Mouse (Mus musculus): Measurements from ENCODE around the gene Ugt1a1. TPM values are rescaled to one million over a fixed set of nuclear protein-coding genes. Genes with fewer than 3 reads are reported as not detected.

Ugt1a1 gene
- polyA plus RNA-seq, 2 experiments, result 0.17 TPM; not detected in 1

- H3K9me3 ChIP-seq (ENCODE audit: control insufficient read depth, low read length), result peaks cover 3% of the 10 kb centered on the region
- no peak overlapping the region for H3K4me3 ChIP-seq (ENCODE audit: insufficient read depth in 1 of 2, low read depth in 2 of 2, low read length in 2 of 2)
- no peak overlapping the region for H3K27ac ChIP-seq
- no peak overlapping the region for H3K4me2 ChIP-seq (ENCODE audit: low read depth)
- DNase-seq (ENCODE audit: low read depth in 3 of 3, low spot score in 3 of 3), result no peak
- H3K4me1 ChIP-seq (replicated peaks; ENCODE audit: control insufficient read depth in 2 of 2, insufficient read depth in 2 of 2, low read length in 1 of 2), result peaks cover 0 to 2% of the 10 kb centered on the region in 2 experiments; a peak in 1 of 4 replicates
- H3K36me3 ChIP-seq (replicated peaks; ENCODE audit: control insufficient read depth, insufficient read depth, low read depth), result no peaks in the 10 kb centered on the region
- no peak overlapping the region for H3K9ac ChIP-seq (replicated peaks)
- WGBS (ENCODE audit: insufficient replicate concordance), result 60% methylated on average over 5 of the region's 5 CpGs
- no peaks in the 10 kb centered on the region for H3K27me3 ChIP-seq (ENCODE audit: control insufficient read depth, insufficient read depth, low read length)
- TF ChIP-seq EP300 (IDR thresholded peaks at IDR 0.05; ENCODE audit: low read depth) (no peak), CTCF (IDR thresholded peaks at IDR 0.05; ENCODE audit: low read depth) (no peak)
- no peak for ATAC-seq (ENCODE audit: insufficient read depth)
Observed at GRCm38 (mm10) chr1:88250023-88250422, 38.3 kb downstream of the Ugt1a1 start.

- Histone ChIP-seq H3K9me3 (ENCODE audit: control insufficient read depth, low read length) (no peaks in the 10 kb centered on the region; the same call in 1 of the 2 replicates), H3K4me2 (ENCODE audit: low read depth) (no peak overlapping the region), H3K9ac (replicated peaks) (no peak overlapping the region), H3K27me3 (ENCODE audit: control insufficient read depth, insufficient read depth, low read length) (no peaks in the 10 kb centered on the region), H3K36me3 (replicated peaks; ENCODE audit: control insufficient read depth, insufficient read depth, low read depth) (no peaks in the 10 kb centered on the region), H3K4me1 (replicated peaks; ENCODE audit: control insufficient read depth in 2 of 2, insufficient read depth in 2 of 2, low read length in 1 of 2) (peaks cover 0 to 2% of the 10 kb centered on the region in 2 experiments; a peak in 1 of 4 replicates), H3K4me3 (ENCODE audit: insufficient read depth in 1 of 2, low read depth in 2 of 2, low read length in 2 of 2) (no peak overlapping the region), H3K27ac (no peak overlapping the region)
- ATAC-seq (ENCODE audit: insufficient read depth) (no peak), DNase-seq (ENCODE audit: low read depth in 3 of 3, low spot score in 3 of 3) (no peak)
- WGBS (ENCODE audit: insufficient replicate concordance), result 55% methylated on average over 8 of the region's 8 CpGs
- TF ChIP-seq CTCF (IDR thresholded peaks at IDR 0.05; ENCODE audit: low read depth) (no peak), EP300 (IDR thresholded peaks at IDR 0.05; ENCODE audit: low read depth) (no peak)
Observed at GRCm38 (mm10) chr1:88253106-88253505, 41.3 kb downstream of the Ugt1a1 start.

GRCm38 (mm10) chr1:88253540-88253939, 41.8 kb downstream of the Ugt1a1 start:
- DNase-seq (ENCODE audit: low read depth in 3 of 3, low spot score in 3 of 3), result no peak
- H3K27ac ChIP-seq, result no peak overlapping the region
- peak; percentile 7; the same call in 1 of the 2 replicates for ATAC-seq (ENCODE audit: insufficient read depth)

GRCm38 (mm10) chr1:88254793-88255465, 43.2 kb downstream of the Ugt1a1 start:
- ATAC-seq (ENCODE audit: insufficient read depth), result no peak

More at GRCm38 (mm10) chr1:88253540-88253939, 41.8 kb downstream of the Ugt1a1 start:
- H3K4me2 ChIP-seq (ENCODE audit: low read depth), result no peak overlapping the region
- 57% methylated on average over 6 of the region's 6 CpGs for WGBS (ENCODE audit: insufficient replicate concordance)
- H3K36me3 ChIP-seq (replicated peaks; ENCODE audit: control insufficient read depth, insufficient read depth, low read depth), result no peaks in the 10 kb centered on the region
- no peak for TF ChIP-seq EP300 (IDR thresholded peaks at IDR 0.05; ENCODE audit: low read depth)
- no peak for TF ChIP-seq CTCF (IDR thresholded peaks at IDR 0.05; ENCODE audit: low read depth)
- H3K4me1 ChIP-seq (replicated peaks; ENCODE audit: control insufficient read depth in 2 of 2, insufficient read depth in 2 of 2, low read length in 1 of 2), result peaks cover 0 to 2% of the 10 kb centered on the region in 2 experiments; a peak in 1 of 4 replicates
- no peaks in the 10 kb centered on the region; the same call in 1 of the 2 replicates for H3K9me3 ChIP-seq (ENCODE audit: control insufficient read depth, low read length)
- no peak overlapping the region for H3K9ac ChIP-seq (replicated peaks)
- no peaks in the 10 kb centered on the region for H3K27me3 ChIP-seq (ENCODE audit: control insufficient read depth, insufficient read depth, low read length)
- H3K4me3 ChIP-seq (ENCODE audit: insufficient read depth in 1 of 2, low read depth in 2 of 2, low read length in 2 of 2), result no peak overlapping the region

GRCm38 (mm10) chr1:88255466-88255857, 43.7 kb downstream of the Ugt1a1 start:
- TF ChIP-seq CTCF (IDR thresholded peaks at IDR 0.05; ENCODE audit: low read depth) (no peak), EP300 (IDR thresholded peaks at IDR 0.05; ENCODE audit: low read depth) (no peak)
- Histone ChIP-seq H3K27me3 (ENCODE audit: control insufficient read depth, insufficient read depth, low read length) (no peaks in the 10 kb centered on the region), H3K9me3 (ENCODE audit: control insufficient read depth, low read length) (no peaks in the 10 kb centered on the region; the same call in 1 of the 2 replicates), H3K36me3 (replicated peaks; ENCODE audit: control insufficient read depth, insufficient read depth, low read depth) (no peaks in the 10 kb centered on the region), H3K4me3 (ENCODE audit: insufficient read depth in 1 of 2, low read depth in 2 of 2, low read length in 2 of 2) (no peak overlapping the region), H3K4me2 (ENCODE audit: low read depth) (no peak overlapping the region), H3K4me1 (replicated peaks; ENCODE audit: control insufficient read depth in 2 of 2, insufficient read depth in 2 of 2, low read length in 1 of 2) (peaks cover 6 to 17% of the 10 kb centered on the region in 2 experiments; a peak in 3 of 4 replicates), H3K9ac (replicated peaks) (no peak overlapping the region), H3K27ac (no peak overlapping the region)
- 45% methylated on average over 2 of the region's 2 CpGs for WGBS (ENCODE audit: insufficient replicate concordance)
- no peak for ATAC-seq (ENCODE audit: insufficient read depth)
- DNase-seq (ENCODE audit: low read depth in 3 of 3, low spot score in 3 of 3), result no peak

More at GRCm38 (mm10) chr1:88254793-88255465, 43.2 kb downstream of the Ugt1a1 start:
- H3K36me3 ChIP-seq (replicated peaks; ENCODE audit: control insufficient read depth, insufficient read depth, low read depth), result no peaks in the 10 kb centered on the region
- no peak overlapping the region for H3K9ac ChIP-seq (replicated peaks)
- 62% methylated on average over 12 of the region's 12 CpGs for WGBS (ENCODE audit: insufficient replicate concordance)
- no peak overlapping the region for H3K27ac ChIP-seq
- H3K4me2 ChIP-seq (ENCODE audit: low read depth), result no peak overlapping the region
- H3K4me3 ChIP-seq (ENCODE audit: insufficient read depth in 1 of 2, low read depth in 2 of 2, low read length in 2 of 2), result no peak overlapping the region
- H3K27me3 ChIP-seq (ENCODE audit: control insufficient read depth, insufficient read depth, low read length), result no peaks in the 10 kb centered on the region
- H3K9me3 ChIP-seq (ENCODE audit: control insufficient read depth, low read length), result no peaks in the 10 kb centered on the region; the same call in 1 of the 2 replicates
- TF ChIP-seq CTCF (IDR thresholded peaks at IDR 0.05; ENCODE audit: low read depth) (no peak), EP300 (IDR thresholded peaks at IDR 0.05; ENCODE audit: low read depth) (no peak)
- no peak for DNase-seq (ENCODE audit: low read depth in 3 of 3, low spot score in 3 of 3)
- H3K4me1 ChIP-seq (replicated peaks; ENCODE audit: control insufficient read depth in 2 of 2, insufficient read depth in 2 of 2, low read length in 1 of 2), result peaks cover under 1 to 12% of the 10 kb centered on the region in 2 experiments; a peak in 2 of 4 replicates

Measured in liver, embryonic 14.5 days (tissue).